Mouse (Mus musculus) adrenal gland, adult 10 weeks (tissue): ENCODE data around the gene Cdc42ep4. TPM values are rescaled to one million over a fixed set of nuclear protein-coding genes. Genes with fewer than 3 reads are reported as not detected.

ENCODE experiments used
- polyA plus RNA-seq: library from polyadenylated mRNA; stranded (reverse); fragments of 350-450 nt; fragmentation: Illumina TruSeq; extraction: RNeasy Lipid Tissue Mini Kit (QIAGEN cat#74804); gene quantifications from one replicate; pipeline ENCODE4 v1.2.3, GENCODE M21; 2014; ENCODE audit warnings: low read depth, low replicate concordance

The Cdc42ep4 gene
- polyA plus RNA-seq, result 7.8 TPM

DNA sequence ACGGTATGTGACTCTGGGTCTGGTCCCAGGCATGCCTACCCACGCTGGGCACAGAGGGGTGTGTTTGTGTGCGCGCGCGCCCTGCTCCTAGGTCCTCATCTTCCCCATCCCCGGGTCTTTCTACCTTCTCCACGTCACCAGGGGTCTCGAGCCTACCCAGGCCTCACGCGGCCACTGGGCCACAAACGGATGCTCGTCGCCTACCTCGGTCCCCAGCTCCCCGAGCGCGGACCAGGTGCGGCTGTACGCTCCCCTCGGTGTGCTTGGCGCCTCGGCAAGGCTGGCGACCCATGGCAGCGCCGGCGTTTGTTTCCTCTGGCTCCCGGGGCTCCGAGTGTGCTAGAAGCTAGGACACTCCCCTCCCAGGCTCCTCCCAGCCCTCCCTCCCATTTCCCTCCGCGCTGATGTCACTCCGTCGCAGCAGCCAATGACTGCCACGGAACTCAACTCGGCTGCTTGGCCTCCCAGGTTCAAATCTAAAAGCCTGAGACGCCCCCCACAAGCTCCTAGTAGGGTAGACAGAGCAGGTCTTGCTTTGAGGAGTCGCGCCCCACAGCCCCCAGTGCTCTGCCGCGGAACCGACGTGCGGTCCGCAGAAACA lies at the start of gene Cdc42ep4:
Gene Cdc42ep4 (minus strand): TSS at position 398 of the 601 bp plus-strand sequence.

GRCm38 (mm10) chr11:113709731-113710256 lies 41.9 kb downstream of the Cdc42ep4 start, which contains the start of gene Cpsf4l:
Cpsf4l (minus strand) TSS chr11:113710017.

GRCm38 (mm10) chr11:113683957-113684706 lies 67.5 kb downstream of the Cdc42ep4 start, which contains the start of the genes Fam104a and D11Wsu47e:
Fam104a (minus strand) TSS chr11:113684155.
D11Wsu47e (plus strand) TSS chr11:113684412.

Other genes with a start within 250 kb of the Cdc42ep4 start
- gene Sstr2, start 132.5 kb downstream of the Cdc42ep4 start, polyA plus RNA-seq, result 0.87 TPM
- 2.9 TPM for gene Cog1, start 102.7 kb downstream of the Cdc42ep4 start, polyA plus RNA-seq
- 11.0 TPM for gene Slc39a11, start 101.8 kb downstream of the Cdc42ep4 start, polyA plus RNA-seq
- gene Fam104a, start 67.7 kb downstream of the Cdc42ep4 start, polyA plus RNA-seq, result 18.1 TPM
- gene D11Wsu47e, start 67.5 kb downstream of the Cdc42ep4 start, polyA plus RNA-seq, result 7.3 TPM
- gene Cpsf4l, start 41.9 kb downstream of the Cdc42ep4 start, polyA plus RNA-seq, result not detected